Mouse (Mus musculus) mouse trophoblast stem cell (cell line): ENCODE data around the gene Gm49027.
"Not testable (repeated sequence)": the region's sequence is repeated elsewhere in the genome, so short reads cannot be mapped to it uniquely, and the experiment has no call there.

ENCODE experiments used
- in situ Hi-C, 2 experiments: fragments of 300-500 bp; cut with MseI, MboI; formaldehyde crosslinking; loops; 2 replicates in 1 of 2; 3 replicates in 1 of 2; pipeline ENCODE4 v1.15.1; 2025

Gene Gm49027

GRCm38 (mm10) chr5:123525281-123525680, at the start of gene Gm49027:
Gene Gm49027, minus strand, starts transcription at chr5:123525488.
- in situ Hi-C loops, result no loop called here

- in situ Hi-C loops, result no loop called here
Observed at GRCm38 (mm10) chr5:123573362-123573761, 48.1 kb upstream of the Gm49027 start.

GRCm38 (mm10) chr5:123572357-123573186, 47.3 kb upstream of the Gm49027 start, which contains the start of gene Vps33a:
Gene Vps33a, minus strand, starts transcription at chr5:123573038.
- in situ Hi-C loops, result no loop called here

GRCm38 (mm10) chr5:123561128-123561527, 35.8 kb upstream of the Gm49027 start:
- in situ Hi-C loops, result no loop called here

- in situ Hi-C loops, result no loop called here
Observed at GRCm38 (mm10) chr5:123559588-123559987, 34.3 kb upstream of the Gm49027 start.

- in situ Hi-C loops, result no loop called here
Observed at GRCm38 (mm10) chr5:123556451-123556850, 31.2 kb upstream of the Gm49027 start.

- in situ Hi-C loops, result no loop called here
Observed at GRCm38 (mm10) chr5:123555693-123556092, 30.4 kb upstream of the Gm49027 start.

DNA sequence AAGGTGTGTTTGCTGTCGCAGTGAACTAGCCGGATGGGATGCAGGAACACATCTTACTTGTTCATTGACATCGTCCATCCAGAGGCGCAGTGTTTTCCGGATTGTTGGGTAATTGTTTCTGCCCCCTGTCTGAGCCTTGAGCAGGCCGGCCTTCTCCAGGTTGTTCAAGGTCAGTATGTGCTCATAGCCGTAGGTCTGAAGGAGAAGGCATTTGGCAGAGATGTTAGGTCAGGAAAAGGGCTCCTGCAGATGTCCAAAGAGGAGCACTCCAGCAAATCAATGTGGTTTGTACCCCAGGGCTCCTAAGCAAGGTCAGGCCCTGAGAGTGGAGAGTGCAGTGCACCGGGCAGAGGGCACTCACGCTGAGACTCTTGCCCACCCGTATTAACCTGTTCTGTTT, 8.5 kb upstream of the Gm49027 start:
- in situ Hi-C loops, result no loop called here

DNA sequence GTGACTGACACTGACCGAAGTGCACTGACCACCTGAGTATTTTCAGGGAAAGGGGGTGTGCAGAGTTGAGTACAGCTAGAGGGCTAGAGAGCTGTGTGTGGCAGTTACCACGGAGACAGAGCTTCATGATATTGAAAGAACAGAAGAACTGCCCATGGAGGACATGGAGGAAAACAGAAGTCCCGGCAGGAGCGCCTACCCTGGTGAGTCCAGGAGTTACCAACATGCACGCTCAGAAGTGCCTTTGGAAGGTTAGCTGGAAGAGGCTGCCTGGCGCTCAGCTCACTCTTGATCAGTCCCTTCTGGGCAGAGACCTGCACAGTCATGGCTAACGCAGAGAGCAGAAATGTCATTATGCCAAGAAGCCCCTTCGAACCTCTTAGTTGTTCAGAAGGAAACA, 4.8 kb upstream of the Gm49027 start:
- in situ Hi-C loops, result no loop called here

DNA sequence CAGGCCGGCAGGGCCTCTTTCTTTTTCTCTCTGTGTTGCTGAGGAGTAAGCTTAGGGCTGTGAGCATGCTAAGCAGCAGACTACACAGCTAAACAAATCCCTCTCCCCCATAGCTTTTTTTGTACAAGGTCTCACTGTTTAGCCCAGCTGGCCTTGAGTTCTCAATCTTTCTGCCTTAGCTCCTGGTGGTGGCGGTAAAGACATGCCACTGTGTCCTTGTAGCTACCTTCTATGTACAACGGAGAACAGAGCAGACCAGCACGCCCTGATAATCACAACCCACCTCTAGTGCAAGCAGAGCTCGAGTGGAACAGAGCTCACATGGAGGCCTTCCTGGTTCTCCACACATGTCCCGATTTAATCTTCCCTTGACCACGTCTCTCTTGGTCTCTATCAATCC, 3.4 kb upstream of the Gm49027 start:
- in situ Hi-C loops, result no loop called here

DNA sequence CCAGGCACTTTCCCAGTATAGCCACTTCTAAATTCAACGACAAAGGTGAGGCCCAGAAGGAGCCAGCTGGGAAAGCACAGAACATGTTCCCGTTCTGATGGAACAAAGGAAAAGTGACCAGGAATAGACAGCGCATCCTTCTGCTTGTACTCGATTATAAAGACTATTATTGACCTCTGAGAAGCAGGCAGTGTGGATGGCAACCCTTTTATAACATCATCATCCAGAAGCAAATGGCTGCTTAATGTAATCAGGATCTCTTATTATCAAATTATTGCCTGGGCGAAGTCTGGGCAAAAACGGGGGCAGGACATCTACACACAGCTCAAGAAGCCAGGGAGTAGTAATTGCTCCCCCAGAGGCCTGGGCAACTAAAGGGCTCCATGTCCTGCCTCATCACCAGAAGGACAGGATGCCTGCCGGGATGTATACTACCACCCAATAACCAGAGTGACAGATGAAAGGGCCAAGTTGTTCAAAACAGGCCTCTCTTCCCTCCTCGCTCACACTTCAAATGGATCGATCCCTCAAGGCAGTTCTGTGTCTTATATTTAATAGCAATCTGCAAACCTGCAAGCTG, 718 bp upstream of the Gm49027 start:
- in situ Hi-C loops, result no loop called here

- in situ Hi-C loops, result no loop called here
Observed at GRCm38 (mm10) chr5:123524393-123524750, 916 bp downstream of the Gm49027 start.

GRCm38 (mm10) chr5:123523692-123524392, 1.4 kb downstream of the Gm49027 start, which contains the start of gene Diablo:
Gene Diablo, minus strand, starts transcription at chr5:123524176.
- in situ Hi-C loops, result no loop called here

DNA sequence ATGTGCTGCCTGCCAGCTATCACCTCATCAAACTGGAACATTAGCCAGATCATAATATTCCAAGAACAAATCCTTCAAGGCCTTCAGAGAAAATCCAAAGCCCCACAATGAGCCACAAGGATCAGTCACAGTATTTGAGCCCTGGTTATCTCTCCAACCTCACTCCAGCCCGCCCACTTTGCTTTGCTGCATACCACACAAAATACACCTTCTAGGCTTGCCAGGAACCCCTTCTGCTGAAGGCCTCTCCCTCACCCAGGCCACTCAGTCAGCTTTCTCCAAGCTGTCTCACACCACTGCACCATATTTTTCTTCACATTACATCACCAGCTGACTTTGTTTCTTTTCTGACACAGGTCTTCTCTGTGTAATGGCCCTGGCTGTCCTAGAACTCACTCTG, 3.1 kb downstream of the Gm49027 start:
- in situ Hi-C loops, result no loop called here

DNA sequence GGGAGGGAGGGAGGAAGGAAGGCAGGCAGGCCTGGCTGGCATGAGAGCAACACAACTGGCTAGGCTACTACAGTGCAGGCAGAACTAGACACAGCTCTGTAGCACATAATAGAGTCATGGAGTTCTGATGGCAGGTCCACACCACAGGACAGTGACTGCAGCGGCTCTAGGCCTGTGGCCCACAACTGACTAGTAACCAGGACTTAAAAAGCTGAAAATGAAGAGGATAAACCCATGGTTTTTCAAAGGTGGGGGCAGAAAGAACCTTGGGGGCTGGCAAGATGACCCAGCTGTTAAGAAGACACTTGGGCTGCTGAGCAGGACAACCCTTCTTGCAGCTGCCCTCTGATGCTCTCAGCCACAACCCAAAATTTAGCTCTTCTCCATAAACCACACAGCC, 3.7 kb downstream of the Gm49027 start:
- in situ Hi-C loops, result no loop called here

DNA sequence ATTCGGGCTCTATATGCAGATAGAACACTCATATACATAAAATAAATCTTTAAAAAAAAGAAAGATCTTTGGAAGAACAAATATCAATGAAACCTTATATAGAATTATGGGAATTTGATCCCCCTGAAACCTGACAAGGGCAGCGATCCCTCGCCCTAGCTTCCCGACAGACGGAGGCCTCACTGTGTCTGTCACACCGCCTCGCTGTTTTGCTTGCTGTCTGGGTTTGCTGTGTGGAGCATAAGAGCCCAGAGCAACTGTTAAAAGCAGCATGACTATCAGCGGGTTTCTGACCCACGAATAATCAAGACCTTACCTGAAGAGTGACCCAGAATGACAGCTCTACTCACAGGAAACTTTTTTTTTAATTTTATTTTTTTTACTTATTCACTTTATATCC, 4.6 kb downstream of the Gm49027 start:
- in situ Hi-C loops, result no loop called here

DNA sequence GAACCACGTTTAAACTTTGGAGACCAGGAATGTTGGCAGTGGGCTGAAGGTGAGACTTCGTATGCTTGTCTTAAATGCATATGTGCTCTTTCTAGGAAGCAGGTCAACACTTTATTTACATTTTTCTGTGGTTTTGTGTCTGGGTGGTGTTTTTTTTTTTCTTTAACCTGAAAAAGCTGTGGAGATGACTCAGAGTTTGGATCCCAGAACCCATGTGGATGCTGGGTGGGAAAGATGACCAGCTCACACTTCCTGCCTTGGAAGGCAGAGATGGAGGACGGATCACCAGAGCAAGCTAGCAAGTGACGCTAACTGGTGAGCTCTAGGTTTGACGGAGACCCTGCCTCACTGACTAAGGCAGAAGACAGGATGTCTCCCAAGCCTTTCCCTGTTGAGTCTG, 10.4 kb downstream of the Gm49027 start:
- in situ Hi-C loops, result no loop called here

DNA sequence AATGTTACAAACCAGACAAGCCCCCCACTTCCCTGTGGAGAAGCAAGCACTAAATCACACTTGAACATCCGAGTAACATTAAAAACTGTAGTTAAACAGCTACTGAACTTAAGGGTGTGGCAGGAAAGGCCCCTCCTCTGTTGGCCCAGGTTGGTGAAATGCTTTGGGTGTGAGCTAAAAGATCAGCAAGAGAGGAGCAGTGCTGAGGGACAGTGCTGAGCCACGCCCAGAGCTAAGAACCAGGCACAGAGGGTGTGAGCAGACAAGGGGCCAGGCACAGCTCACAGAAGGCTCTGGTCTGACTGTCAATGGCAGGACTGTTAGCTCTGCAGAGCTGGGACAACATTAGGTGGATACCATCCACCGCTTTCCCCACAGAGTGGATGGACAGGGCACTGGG, 13.2 kb downstream of the Gm49027 start:
- in situ Hi-C loops, result no loop called here

DNA sequence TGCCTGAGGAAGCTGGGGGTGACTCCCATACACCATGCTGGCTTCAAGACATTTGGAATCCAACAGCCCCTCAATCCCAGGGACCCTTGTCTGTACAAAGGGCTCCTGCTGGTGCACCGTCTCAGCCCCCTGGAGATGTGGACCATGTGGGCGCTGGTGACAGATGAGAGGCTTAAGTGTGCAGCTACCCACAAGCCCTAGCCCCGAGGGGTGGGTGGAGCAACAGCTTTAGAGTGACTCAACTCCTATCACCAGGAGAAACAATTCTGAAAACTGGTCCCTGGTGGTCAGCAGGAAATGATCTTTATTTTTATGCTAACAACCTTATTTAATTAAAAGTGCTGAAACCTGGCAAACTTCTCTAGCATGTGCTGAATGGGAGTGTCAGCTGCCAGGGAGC, 13.9 kb downstream of the Gm49027 start:
- in situ Hi-C loops, result not testable (repeated sequence)

GRCm38 (mm10) chr5:123510160-123510559, 15.1 kb downstream of the Gm49027 start, which contains the start of gene B3gnt4:
Gene B3gnt4, plus strand, starts transcription at chr5:123510460.
- in situ Hi-C loops, result no loop called here

DNA sequence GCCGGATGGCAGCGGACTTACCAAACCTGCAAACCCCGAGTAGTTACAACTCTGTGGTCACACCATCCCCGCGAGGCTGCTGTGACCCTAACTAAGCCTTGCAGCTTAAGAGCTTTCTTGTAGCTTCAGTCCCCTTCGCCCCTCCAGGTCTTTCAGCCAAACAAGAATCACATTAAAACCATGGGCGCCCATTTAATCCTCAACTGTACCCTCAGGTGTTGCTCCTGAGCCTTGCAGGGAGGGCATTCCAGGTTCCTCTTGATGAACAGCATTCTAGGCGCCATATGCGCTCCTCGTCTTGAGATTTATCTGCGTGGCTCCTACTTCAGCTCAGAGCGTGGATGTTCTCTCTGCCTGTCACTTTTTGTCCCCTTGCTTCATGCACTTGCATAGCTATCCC, 16.4 kb downstream of the Gm49027 start:
- in situ Hi-C loops, result no loop called here

GRCm38 (mm10) chr5:123507936-123508723, 17.2 kb downstream of the Gm49027 start:
- in situ Hi-C loops, result no loop called here
